Mouse (Mus musculus) CH12F3 (cell line): Measurements from ENCODE around the gene Pck2.

Experiments
- in situ Hi-C: fragments of 300-500 bp; cut with MboI; formaldehyde crosslinking; loops from 2 replicates; pipeline ENCODE4 v1.14.3; 2020; ENCODE audit warnings: low sequenced_read_pairs

The Pck2 gene

GRCm38 (mm10) chr14:55526674-55527073, 13.4 kb upstream of the Pck2 start:
- in situ Hi-C loops: no loop called here

DNA sequence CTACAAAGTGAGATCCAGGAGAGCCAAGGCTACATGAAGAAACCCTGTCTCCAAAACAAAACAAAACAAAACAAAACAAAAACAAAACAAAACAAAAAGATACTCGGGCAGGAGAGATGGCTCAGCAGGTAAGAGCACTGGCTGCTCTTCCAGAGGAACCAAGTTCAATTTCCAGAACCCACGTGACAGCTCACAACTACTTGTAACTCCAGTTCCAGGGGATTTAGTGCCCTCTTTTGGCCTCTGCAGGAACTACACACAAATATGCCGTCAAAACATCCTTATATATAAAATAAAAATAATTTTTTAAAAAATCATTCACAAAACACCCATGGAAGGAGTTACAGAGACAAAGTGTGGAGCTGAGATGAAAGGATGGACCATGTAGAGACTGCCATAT, 12.1 kb upstream of the Pck2 start:
- in situ Hi-C loops: no loop called here

GRCm38 (mm10) chr14:55536116-55536745, 3.8 kb upstream of the Pck2 start:
- in situ Hi-C loops: loop anchor here (5.0 kb wide), 1 partner anchor 34 kb away; no protein-coding TSS in a partner anchor

- in situ Hi-C loops: no loop called here
Measured at GRCm38 (mm10) chr14:55540787-55541321, 788 bp downstream of the Pck2 start.

DNA sequence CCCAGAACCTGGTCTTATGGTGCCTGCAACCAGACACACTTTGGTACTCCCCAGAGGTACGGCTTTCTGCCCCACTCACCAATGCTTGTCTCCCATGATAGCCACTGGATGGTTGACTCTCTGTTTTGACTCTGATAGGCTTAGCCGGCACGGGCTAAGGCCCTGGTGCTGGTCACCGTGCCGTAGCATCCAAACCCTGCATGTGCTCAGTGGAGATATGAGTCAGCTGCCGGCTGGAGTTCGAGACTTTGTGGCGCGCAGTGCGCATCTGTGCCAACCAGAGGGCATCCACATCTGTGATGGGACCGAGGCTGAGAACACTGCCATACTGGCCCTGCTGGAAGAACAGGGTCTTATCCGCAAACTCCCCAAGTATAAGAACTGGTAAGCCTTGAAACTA, 2.2 kb downstream of the Pck2 start:
- in situ Hi-C loops: no loop called here

GRCm38 (mm10) chr14:55544334-55544733, 4.3 kb downstream of the Pck2 start:
- in situ Hi-C loops: no loop called here

DNA sequence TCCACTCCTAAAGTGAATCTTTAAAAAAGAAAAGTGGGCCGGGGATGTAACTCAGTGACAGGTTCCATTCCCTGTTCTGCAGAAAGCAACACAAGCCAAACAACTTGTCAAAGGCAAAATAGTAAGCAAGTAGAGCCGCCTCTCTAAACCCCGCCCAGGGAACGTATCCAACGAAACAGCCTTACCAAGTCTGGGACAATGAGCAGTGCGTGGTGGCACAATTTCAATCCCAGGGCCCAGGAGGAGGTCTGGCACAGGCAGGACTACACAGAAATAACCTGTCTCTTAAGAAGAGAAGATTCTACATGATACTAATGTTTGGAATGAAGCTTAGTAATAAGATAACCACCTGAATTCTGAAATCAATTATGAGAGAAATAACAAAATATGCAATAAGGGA, 10.1 kb downstream of the Pck2 start:
- in situ Hi-C loops: no loop called here

GRCm38 (mm10) chr14:55551347-55551746, 11.3 kb downstream of the Pck2 start:
- in situ Hi-C loops: no loop called here

- in situ Hi-C loops: no loop called here
Measured at GRCm38 (mm10) chr14:55551794-55552193, 11.7 kb downstream of the Pck2 start.

- in situ Hi-C loops: no loop called here
Measured at GRCm38 (mm10) chr14:55554635-55555034, 14.6 kb downstream of the Pck2 start.

- in situ Hi-C loops: no loop called here
Measured at GRCm38 (mm10) chr14:55555788-55556187, 15.7 kb downstream of the Pck2 start.

GRCm38 (mm10) chr14:55557003-55557402, 16.9 kb downstream of the Pck2 start:
- in situ Hi-C loops: no loop called here

DNA sequence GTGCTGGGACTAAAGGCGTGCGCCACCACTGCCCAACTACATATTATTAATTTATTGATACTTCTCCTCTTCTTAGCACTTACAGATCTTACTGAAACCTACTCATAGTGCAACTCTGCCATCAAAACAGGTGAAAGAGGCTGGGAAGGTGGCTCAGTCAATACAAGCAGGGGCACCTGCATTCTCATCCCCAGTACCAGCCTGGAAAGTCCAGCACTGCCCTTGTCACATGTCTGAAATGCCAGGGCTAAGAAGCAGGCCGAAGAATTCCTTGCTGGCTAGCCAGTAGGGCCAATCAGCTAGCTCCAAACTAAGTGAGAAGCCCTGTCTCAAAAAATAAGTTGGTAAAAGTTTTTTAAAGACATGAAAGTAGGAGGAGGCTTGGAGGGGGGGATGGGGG, 17.5 kb downstream of the Pck2 start:
- in situ Hi-C loops: no loop called here

DNA sequence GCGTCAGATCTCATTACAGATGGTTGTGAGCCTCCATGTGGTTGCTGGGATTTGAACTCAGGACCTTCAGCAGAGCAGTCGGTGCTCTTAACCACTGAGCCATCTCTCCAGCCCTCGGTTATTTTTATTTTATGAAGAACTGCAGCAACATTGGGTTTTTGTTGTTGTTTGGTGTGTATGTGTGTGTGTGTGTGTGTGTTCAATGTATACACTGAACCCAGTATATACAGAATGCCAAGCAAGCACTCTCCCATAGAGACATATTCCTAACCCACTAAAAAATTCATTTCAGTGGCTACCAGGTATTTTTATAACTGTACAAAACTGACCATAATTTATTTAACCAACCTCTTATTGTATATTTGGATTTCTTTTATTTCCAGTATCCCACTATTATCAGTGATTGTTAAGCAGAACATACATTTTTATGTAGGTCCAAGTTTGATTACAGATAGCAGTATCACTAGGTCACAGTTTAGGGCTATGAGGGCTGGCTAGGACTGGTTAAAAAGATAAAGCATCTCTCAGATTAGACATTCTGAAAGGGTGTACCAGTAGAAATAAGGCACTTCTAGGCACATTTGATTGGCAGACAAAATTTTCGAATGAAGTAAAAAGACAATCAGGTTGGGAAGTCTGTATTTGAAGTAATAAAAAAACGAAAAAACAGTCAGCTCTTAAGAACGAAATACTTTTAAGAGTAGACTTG, 18.8 kb downstream of the Pck2 start:
- in situ Hi-C loops: no loop called here

GRCm38 (mm10) chr14:55559799-55560201, 19.7 kb downstream of the Pck2 start, which contains the start of gene Dcaf11:
Gene Dcaf11 (plus strand): TSS chr14:55560006.
- in situ Hi-C loops: no loop called here

DNA sequence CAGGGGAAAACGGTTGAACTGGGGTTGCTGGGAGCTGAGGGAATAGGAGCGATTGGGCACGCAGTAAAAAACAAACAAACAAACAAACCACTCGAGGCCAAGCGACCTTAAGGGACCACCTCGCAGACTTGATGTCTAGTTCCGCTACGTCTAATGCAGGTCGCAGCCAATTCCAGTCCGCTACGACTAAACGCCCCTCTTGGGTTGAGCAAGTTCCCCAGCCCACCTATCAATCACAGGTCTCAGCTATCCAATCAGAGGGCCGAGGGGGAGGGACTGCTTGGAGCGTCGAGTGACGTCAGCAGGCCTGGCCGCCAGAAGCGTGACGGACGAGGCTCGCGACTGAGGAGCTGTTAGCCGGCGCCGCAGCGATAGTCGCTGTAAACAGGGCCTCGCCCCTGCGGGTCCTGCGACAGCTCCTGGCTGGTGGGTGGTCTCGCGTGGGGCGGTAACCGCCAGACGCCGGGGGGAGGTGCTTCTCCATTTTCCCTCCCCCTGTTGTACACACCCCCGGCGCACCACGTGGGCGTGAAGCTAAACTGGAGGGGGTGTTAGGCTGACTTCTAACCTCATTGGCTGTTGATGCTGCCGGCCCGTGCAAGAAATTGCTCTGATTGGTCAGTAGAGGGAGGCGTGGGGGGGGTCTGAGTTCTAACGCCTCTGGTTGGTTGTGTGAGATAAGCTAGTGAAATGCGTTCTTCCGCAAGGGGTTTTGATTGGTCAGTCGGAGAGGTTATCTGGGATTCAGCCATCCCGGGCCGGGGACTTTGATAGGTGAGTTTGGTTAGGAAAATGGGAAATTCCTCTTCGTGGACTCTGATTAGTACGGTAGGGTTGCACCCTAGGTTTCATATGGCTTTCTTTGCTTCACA, 20.4 kb downstream of the Pck2 start, which contains the start of gene A730061H03Rik:
Gene A730061H03Rik (minus strand): TSS at position 205 of the 872 bp plus-strand sequence.
- in situ Hi-C loops: no loop called here

DNA sequence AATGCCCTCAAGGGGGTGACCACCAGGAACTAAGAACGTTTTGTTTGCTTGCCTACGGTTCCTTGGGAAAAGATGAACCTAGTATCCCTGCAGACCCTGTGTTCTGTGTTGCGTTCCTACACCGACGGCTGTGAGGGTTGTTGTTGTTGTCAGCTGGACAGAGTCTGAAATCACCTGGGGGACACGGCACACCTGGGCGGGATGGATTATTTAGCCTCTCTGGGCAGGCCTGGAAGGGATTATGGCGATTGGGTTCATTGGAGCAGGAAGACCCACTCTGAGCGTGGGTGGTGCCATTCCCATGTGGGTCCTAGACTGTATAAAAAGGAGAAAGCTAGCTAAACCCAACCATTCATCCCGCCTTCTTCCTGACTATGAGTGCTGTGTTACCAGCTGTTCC, 21.8 kb downstream of the Pck2 start:
- in situ Hi-C loops: no loop called here

DNA sequence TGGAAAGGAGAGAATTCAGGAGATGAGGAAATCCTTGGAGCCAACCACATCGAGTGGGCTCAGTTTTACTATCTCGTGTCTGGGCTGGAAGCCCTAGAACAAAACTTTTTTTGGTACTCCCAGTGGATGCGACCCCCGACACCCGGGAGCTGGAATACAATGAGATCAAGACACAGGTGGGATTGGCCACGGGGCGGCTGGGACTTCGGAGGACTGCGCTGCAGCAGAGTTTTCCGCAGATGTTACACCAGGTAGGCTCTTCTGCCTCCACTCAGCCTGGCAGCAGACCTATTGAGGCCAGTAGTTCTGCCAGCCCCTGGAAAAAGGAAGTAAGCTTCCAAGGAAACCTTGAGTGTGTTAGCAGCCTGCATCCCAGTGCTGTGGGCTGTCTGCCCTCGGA, 23.2 kb downstream of the Pck2 start:
- in situ Hi-C loops: no loop called here

DNA sequence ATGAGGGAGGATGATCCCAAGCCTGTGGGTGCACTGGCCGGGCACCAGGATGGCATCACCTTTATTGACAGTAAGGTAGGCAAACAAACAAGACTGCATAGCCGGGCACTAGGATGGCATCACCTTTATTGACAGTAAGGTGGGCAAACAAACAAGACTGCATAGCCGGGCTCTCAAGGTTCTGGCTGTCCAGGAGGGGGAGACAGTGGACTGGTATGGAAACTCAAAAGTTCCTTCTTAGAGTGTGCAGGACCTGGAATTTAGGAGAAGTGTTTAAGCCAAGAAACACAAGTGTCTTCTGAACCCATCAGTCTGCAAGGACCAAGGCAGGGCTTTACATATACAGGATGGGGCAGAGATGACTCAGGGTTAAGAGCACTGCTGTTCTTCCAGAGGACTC, 25.7 kb downstream of the Pck2 start:
- in situ Hi-C loops: no loop called here

- in situ Hi-C loops: no loop called here
Measured at GRCm38 (mm10) chr14:55567496-55567895, 27.4 kb downstream of the Pck2 start.

DNA sequence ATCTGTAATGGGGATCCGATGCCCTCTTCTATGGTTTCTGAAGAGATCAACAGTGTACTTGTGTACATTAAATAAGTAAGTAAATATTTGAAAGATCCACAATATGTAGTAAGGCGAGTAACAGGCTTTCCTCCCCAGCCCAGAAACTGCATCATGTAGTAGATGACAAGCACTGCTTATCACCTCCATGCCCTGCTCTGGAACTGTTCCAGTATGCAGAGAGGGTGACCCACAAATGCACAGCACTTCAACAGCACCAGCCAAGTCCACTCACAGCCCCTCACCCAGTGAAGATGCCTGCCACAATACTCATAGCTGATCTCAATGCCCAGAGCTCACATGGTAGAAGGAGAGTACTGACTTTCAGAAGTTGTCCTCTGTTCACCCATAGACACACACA, 30.5 kb downstream of the Pck2 start:
- in situ Hi-C loops: no loop called here
